Mouse (Mus musculus) embryonic facial prominence, embryonic 12.5 days (tissue): ENCODE measurements around the gene Rab11fip4. TPM values are rescaled to one million over a fixed set of nuclear protein-coding genes. Genes with fewer than 3 reads are reported as not detected.

Experiments used
- ATAC-seq: fragments of 200-750 bp; cut with Nextera tagmentation; 2 replicates; pipeline ENCODE4 v1.8.0; 2017; ENCODE audit not compliant: insufficient number of reproducible peaks, insufficient read depth, low FRiP score, low TSS enrichment
- H3K27ac ChIP-seq: fragments of 300-500 bp; sonication (generic); 2 replicates; pipeline ENCODE4 v1.5.1; 2016; ENCODE audit warnings: mild to moderate bottlenecking
- H3K27me3 ChIP-seq: fragments of 300-500 bp; sonication (generic); 2 replicates; pipeline ENCODE4 v1.6.1; 2016; ENCODE audit warnings: mild to moderate bottlenecking, moderate library complexity
- H3K36me3 ChIP-seq: fragments of 300-500 bp; sonication (generic); 2 replicates; pipeline ENCODE4 v1.6.1; 2016; ENCODE audit warnings: mild to moderate bottlenecking
- H3K4me1 ChIP-seq: fragments of 300-500 bp; sonication (generic); 2 replicates; pipeline ENCODE4 v1.6.1; 2016
- H3K4me2 ChIP-seq: fragments of 300-500 bp; sonication (generic); replicated peaks from 2 replicates; pipeline ENCODE4 v1.6.1; 2016; ENCODE audit warnings: mild to moderate bottlenecking, moderate library complexity
- H3K4me3 ChIP-seq: fragments of 300-500 bp; sonication (generic); 2 replicates; pipeline ENCODE4 v1.5.1; 2016; ENCODE audit warnings: mild to moderate bottlenecking
- H3K9ac ChIP-seq: fragments of 300-500 bp; sonication (generic); 2 replicates; pipeline ENCODE4 v1.6.1; 2016; ENCODE audit warnings: mild to moderate bottlenecking, moderate library complexity
- H3K9me3 ChIP-seq: fragments of 300-500 bp; sonication (generic); 2 replicates; pipeline ENCODE4 v1.6.1; 2016; ENCODE audit warnings: mild to moderate bottlenecking, moderate library complexity
- WGBS: fragments of 180-500 bp; shearing (Covaris S2); methylation state at CpG from one replicate; pipeline ENCODE4 v1.1.7; 2016; 5-methylcytosine and 5-hydroxymethylcytosine counted together
- microRNA counts: library from miRNA; unstranded; fragments of <30 nt; microRNA quantifications from one replicate; lab custom pipeline; 2017
- microRNA-seq: library from miRNA; unstranded; fragments of <30 nt; microRNA quantifications from one replicate; pipeline ENCODE4, GENCODE M21; 2017
- polyA plus RNA-seq: library from polyadenylated mRNA; unstranded; fragments of >200 nt; fragmentation: Nextera tagmentation; extraction: Ambion mirVana; gene quantifications from 2 replicates; pipeline ENCODE4 v1.2.1, GENCODE M21; 2016

The Rab11fip4 gene
- polyA plus RNA-seq, 1 experiment from 2014 or later = 12.1 TPM

DNA sequence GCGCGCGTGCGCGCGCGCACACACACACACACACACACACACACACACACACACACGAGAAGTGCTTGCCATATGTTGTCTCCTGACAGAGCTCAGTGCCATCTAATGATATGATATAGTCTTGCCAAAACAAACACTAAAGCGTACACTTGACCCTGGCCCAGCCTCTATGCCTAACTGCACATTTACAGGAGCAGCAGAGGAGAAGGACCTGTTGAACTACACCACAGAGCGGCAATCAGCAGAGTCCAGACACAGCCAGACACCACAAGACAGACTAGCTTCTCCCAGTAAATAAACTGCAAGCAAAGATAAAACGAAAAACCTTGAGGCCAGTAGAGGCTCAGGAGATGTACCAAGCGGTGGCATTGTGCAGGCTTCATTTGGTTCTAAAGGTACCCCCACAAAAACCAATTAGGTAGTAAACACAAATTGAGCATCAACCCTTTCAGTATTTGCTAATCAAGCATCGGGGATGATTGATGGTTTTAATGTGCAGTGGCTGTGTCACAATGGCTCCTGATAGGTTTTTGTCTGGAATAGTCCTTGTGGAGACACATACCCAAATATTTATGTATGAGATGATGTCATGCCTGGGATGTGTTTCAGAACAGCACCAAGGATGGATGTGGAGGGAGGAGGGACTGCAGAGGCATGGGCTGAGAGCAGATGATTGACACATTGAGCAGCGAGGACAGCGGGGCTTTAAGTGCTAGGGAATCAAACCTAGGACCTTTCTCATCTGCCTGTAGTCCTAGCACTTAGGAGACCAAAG lies 145.4 kb downstream of the Rab11fip4 start:
- Histone ChIP-seq H3K4me1 (peaks cover 21% of the 10 kb centered on the region), H3K9ac (no peak overlapping the region), H3K27ac (0 out of 2 replicates have a peak overlapping the region, but pooled peaks have one; percentile 41), H3K4me2 (no peak overlapping the region), H3K27me3 (no peaks in the 10 kb centered on the region), H3K4me3 (no peak overlapping the region), H3K9me3 (no peaks in the 10 kb centered on the region), H3K36me3 (no peaks in the 10 kb centered on the region)
- 82% methylated on average over 15 of the region's 15 CpGs for WGBS
- ATAC-seq = no peak

DNA sequence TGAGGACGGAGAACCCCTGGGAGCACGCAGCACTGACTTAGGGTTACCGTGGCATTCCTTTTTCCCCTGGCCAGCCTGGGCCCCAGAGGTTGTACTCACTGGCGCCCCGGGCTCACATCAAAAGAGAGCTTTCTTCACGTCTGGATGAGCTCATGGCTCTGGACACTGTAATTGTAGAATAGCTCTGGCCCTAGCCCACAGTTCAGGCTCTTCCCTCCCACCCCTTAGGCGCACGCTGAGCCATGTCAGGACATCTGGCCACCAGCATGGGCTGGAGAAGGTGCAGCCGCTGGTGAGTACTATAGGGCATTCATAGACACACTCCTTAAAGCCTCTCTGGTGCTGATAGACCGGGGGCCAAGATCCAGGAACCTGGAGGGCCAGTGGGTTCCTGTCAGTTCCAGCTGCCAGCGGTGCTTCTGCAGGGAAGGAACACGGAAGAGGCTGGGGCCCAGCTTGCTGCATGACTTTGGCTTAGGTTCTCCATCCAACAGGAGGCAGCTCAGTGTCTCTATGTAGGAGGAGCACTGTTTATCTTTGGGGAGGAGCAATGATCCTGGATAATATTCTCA lies 146.2 kb downstream of the Rab11fip4 start:
- WGBS = 59% methylated on average over 12 of the region's 12 CpGs
- H3K4me1 ChIP-seq = peaks cover 21% of the 10 kb centered on the region
- H3K4me2 ChIP-seq = no peak overlapping the region
- peak overlapping the region; percentile 59; the same call in 1 of the 2 replicates for H3K27ac ChIP-seq
- no peaks in the 10 kb centered on the region for H3K36me3 ChIP-seq
- H3K4me3 ChIP-seq = no peak overlapping the region
- no peaks in the 10 kb centered on the region for H3K27me3 ChIP-seq
- ATAC-seq = 0 out of 2 replicates have a peak, but pooled peaks have one; percentile 16
- no peaks in the 10 kb centered on the region for H3K9me3 ChIP-seq
- no peak overlapping the region for H3K9ac ChIP-seq

DNA sequence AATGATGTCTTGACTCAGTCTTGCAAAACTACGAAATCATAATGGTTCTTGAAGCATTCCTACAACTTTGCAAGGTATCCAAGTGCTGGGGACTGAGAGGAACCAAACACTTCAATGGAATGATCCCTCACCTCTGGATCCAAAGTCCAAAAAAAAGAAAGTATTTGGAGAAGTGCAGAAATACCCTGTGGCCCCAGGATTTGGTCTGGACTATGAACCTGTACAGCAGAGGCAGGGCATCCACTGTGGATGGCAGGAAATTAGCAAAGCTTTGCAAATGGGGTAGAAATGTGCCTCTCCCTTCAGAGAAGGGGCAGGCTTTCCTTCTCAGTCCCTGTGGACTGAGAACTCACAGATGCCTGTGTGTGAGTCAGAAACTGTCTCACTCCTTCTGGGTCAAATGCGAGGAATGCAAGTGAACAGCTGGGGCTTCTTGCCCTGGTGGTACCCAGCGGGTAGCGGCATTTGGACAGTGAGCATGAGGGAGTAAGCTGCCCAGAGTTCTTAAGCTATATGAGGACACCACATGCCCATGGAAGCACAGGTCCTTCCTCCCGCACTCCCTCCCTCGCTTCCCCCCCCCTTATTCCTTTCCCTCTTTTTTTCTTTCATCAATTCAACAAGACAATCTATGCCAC lies 147.0 kb downstream of the Rab11fip4 start:
- ATAC-seq = no peak
- Histone ChIP-seq H3K36me3 (no peaks in the 10 kb centered on the region), H3K9ac (no peak overlapping the region), H3K27ac (peak overlapping the region; percentile 52; the same call in 1 of the 2 replicates), H3K27me3 (no peaks in the 10 kb centered on the region), H3K4me3 (no peak overlapping the region), H3K4me1 (peaks cover 21% of the 10 kb centered on the region), H3K4me2 (no peak overlapping the region), H3K9me3 (no peaks in the 10 kb centered on the region)
- WGBS = 78% methylated on average over 6 of the region's 6 CpGs

DNA sequence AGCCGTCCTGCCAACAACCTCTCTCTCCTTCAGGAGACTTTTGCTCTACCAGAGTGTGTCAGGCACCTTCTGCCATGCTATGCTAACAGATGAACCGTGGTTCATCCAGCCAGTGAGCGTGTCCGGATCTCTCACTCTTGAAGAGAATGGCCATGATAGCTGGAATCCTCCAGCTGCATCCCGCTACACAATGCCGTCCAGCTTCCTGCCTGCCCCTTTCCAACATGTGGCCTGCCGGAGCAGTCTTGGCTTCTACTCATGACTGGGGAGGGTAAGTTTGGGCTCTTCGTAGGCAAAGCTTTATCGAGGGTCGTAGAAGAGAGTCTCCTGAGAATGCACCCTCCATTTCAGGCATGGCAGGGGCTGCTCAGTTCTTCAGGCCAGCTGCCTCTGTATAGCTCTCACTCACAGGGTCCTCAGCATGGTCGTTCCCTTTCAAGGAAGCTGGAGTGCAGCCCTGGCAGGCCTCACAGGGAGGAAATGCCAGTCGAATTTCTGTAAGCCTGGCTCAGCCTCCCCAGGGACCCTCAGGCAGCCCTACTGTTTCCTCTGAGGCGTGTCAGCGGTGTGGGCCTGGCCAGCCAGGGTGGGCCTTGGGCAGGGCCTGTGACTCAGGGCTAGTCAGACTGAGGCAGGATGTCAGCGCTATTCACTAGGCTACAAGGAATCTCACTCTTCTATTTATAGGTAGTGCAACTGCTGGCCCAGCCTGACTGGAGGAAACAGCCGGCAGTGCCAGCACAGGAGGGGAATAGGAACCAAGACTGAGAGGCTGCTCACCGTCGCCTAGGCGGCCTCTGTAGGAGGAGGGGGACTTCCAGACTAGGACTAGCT lies 147.9 kb downstream of the Rab11fip4 start:
- H3K4me3 ChIP-seq = no peak overlapping the region
- H3K9me3 ChIP-seq = no peaks in the 10 kb centered on the region
- peak; percentile 82 for ATAC-seq
- H3K36me3 ChIP-seq = no peaks in the 10 kb centered on the region
- H3K4me1 ChIP-seq = peaks cover 21% of the 10 kb centered on the region
- no peak overlapping the region for H3K4me2 ChIP-seq
- WGBS = 57% methylated on average over 19 of the region's 19 CpGs
- no peak overlapping the region for H3K9ac ChIP-seq
- no peaks in the 10 kb centered on the region for H3K27me3 ChIP-seq
- peak overlapping the region; percentile 52 for H3K27ac ChIP-seq

DNA sequence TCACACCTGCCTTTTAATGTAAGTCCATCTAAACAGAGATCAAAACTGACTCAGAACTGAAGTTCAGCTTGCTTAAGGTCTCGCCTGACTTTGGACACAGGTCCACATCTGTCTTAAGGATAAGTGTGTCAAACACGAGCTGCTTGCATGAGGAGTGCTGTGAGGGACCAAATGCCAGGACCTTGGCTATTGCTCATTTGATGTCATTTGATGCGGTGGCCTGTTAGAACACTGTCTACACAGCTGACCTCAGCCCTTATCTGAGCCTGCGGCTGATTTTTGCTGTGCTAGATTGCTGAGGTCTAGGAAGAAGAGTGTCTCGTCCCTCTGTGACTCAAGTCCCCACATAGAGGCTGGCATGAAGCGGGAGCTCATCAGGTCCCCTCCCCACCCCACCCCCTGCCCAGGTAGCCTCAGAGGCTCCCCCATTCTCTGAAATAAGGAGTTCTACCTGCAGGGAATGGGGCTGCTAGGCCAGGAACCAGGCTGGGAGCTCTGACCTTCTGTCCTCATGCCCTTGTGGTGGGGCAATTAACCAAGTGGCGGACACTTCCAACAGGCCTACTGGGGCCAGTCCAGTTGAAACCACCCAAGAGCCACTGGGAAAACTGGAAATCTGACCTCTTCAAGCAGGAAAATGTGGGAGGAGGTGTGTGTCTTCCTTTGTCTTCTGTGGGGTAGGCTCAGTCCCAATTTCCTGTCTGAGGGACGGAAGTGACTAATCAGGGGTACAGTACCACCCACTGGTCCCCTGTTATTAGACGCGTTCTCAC lies 149.9 kb downstream of the Rab11fip4 start:
- Histone ChIP-seq H3K36me3 (no peaks in the 10 kb centered on the region), H3K4me1 (peaks cover 21% of the 10 kb centered on the region), H3K4me3 (no peak overlapping the region), H3K27ac (no peak overlapping the region), H3K9ac (no peak overlapping the region), H3K9me3 (no peaks in the 10 kb centered on the region), H3K27me3 (no peaks in the 10 kb centered on the region), H3K4me2 (no peak overlapping the region)
- WGBS = 86% methylated on average over 10 of the region's 10 CpGs
- no peak for ATAC-seq

DNA sequence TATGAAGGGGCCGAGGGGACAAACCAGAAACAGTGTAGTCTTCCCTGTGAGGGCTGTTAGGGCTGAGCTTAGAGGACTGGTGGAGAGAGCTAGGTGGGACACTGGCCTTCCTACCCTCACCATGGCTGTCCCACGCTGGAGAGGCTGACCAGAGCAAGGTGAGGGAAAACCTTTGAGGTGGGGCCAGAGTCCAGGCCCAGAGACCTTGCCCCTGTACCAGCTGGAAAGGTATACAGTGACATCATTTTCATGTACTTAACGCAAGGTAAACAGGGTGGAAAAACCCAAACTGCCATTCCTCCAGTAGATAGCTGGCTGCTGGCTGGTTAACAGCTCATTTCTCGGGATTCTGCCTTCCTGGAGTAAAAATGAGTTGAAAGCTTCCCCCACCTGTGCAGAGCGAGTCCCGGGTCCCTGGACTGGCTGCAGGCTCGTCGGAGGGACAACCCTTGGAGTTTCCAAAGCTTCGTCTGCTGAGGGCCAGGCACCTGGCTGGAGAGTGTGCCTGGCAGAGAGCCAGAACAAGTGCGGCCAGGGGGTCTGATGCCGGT lies 155.6 kb downstream of the Rab11fip4 start:
- H3K36me3 ChIP-seq = no peaks in the 10 kb centered on the region
- no peak overlapping the region for H3K4me3 ChIP-seq
- no peak overlapping the region for H3K27ac ChIP-seq
- H3K9ac ChIP-seq = no peak overlapping the region
- no peaks in the 10 kb centered on the region for H3K27me3 ChIP-seq
- H3K4me2 ChIP-seq = no peak overlapping the region
- 83% methylated on average over 11 of the region's 11 CpGs for WGBS
- H3K9me3 ChIP-seq = 0 out of 2 replicates have a peak, but pooled peaks cover 3% of the 10 kb centered on the region
- H3K4me1 ChIP-seq = no peaks in the 10 kb centered on the region
- no peak for ATAC-seq

MicroRNA genes within 50 kb of the gene (microRNA counts, 519-probe panel; counts per million panel counts)
- microRNA mmu-miR-193 (lab: Ali Mortazavi, UCI) (460 counts per million, percentile 65 among the panel's probes with 10 or more counts), microRNA mmu-miR-365 (lab: Ali Mortazavi, UCI) (4,091 counts per million, percentile 79 among the panel's probes with 10 or more counts)

Small RNA genes within 50 kb of the gene (microRNA-seq; reads per million reads assigned to microRNA genes)
- gene Mir193a (9.8 reads per million, percentile 26 among the genes with 10 or more reads in this experiment), gene Mir365-2 (2.0 reads per million, percentile 5 among the genes with 10 or more reads in this experiment)

Other genes starting within 250 kb of the Rab11fip4 start
- 0.32 and 0.51 TPM in 2 replicates for gene Omg, start 87.1 kb upstream of the Rab11fip4 start, polyA plus RNA-seq
- 0.25 TPM in 1 of 2 replicates, not detected in the other for gene Evi2b, start 67.5 kb upstream of the Rab11fip4 start, polyA plus RNA-seq
- 0.87 and 1.3 TPM in 2 replicates for gene Evi2, start 60.6 kb upstream of the Rab11fip4 start, polyA plus RNA-seq
- gene Evi2a, start 60.6 kb upstream of the Rab11fip4 start, polyA plus RNA-seq = 2.6 and 2.7 TPM in 2 replicates